Mouse (Mus musculus): Measurements from ENCODE around the gene Fchsd2. TPM values are rescaled to one million over a fixed set of nuclear protein-coding genes. Genes with fewer than 3 reads are reported as not detected.

The Fchsd2 gene
- polyA plus RNA-seq, 1 experiment: 24.9 TPM

DNA sequence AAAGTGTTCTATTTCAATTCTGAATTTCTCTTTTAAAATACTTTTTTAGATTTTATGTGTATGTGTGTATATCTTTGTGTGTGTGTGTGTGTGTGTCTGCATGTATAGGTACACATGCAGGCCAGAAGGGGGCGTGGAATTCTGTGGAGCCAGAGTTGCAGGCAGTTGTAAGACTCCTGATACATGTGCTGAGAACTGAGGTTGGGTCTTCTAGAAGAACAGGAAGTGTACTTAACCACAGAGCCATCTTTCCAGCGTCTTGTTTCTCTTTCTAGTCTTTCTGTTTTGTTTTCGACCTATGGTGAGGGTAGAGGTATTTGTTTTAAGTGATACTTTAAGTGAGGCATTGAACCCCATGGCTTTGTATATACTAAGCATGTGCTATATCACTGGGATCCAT lies 20.7 kb downstream of the Fchsd2 start:
- Histone ChIP-seq H3K27me3 (ENCODE audit: control insufficient read depth, insufficient read depth, low read length, poor library complexity, severe bottlenecking) (no peaks in the 10 kb centered on the region), H3K9ac (ENCODE audit: low read depth, poor library complexity, severe bottlenecking) (no peak overlapping the region), H3K27ac (ENCODE audit: insufficient read depth, low read length) (no peak overlapping the region), H3K36me3 (ENCODE audit: control insufficient read depth, insufficient read depth, low read length, poor library complexity, severe bottlenecking) (no peaks in the 10 kb centered on the region), H3K4me3 (ENCODE audit: low read depth, low read length) (no peak overlapping the region), H3K4me1 (ENCODE audit: control insufficient read depth, insufficient read depth, low read length) (no peaks in the 10 kb centered on the region), H3K9me3 (replicated peaks; ENCODE audit: control insufficient read depth, insufficient read depth, low read length, poor library complexity, severe bottlenecking) (no peaks in the 10 kb centered on the region)
- TF ChIP-seq EP300 (IDR thresholded peaks at IDR 0.05; ENCODE audit: insufficient read depth, low read depth, low read length): no peak
- TF ChIP-seq CTCF (IDR thresholded peaks at IDR 0.05; ENCODE audit: low read depth, low read length): no peak
- no peak for TF ChIP-seq POLR2A (IDR thresholded peaks at IDR 0.05; ENCODE audit: insufficient read depth, low read length)

DNA sequence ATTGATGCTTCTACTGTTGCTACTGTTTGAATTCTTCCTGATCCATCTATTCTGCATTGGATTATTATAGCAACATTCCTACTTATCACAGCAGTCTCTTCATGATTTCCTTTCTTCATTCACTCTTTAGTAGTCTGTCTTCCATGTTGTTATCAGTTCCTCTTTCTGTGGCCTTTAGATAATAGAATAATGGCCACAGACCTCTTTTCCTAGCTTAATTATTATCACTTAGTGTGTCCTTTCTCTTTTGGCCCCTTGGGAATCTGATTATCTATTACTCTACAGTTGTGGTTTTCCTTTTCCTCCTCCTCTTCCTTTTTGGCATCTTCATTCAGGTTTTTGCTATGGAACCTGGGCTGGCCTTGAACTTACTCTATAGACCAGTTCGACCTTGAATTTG lies 21.7 kb downstream of the Fchsd2 start:
- Histone ChIP-seq H3K4me3 (ENCODE audit: low read depth, low read length) (no peak overlapping the region), H3K4me1 (ENCODE audit: control insufficient read depth, insufficient read depth, low read length) (no peaks in the 10 kb centered on the region), H3K27me3 (ENCODE audit: control insufficient read depth, insufficient read depth, low read length, poor library complexity, severe bottlenecking) (no peaks in the 10 kb centered on the region), H3K36me3 (ENCODE audit: control insufficient read depth, insufficient read depth, low read length, poor library complexity, severe bottlenecking) (no peaks in the 10 kb centered on the region), H3K9ac (ENCODE audit: low read depth, poor library complexity, severe bottlenecking) (no peak overlapping the region), H3K9me3 (replicated peaks; ENCODE audit: control insufficient read depth, insufficient read depth, low read length, poor library complexity, severe bottlenecking) (no peaks in the 10 kb centered on the region), H3K27ac (ENCODE audit: insufficient read depth, low read length) (no peak overlapping the region)
- TF ChIP-seq POLR2A (IDR thresholded peaks at IDR 0.05; ENCODE audit: insufficient read depth, low read length) (no peak), EP300 (IDR thresholded peaks at IDR 0.05; ENCODE audit: insufficient read depth, low read depth, low read length) (no peak), CTCF (IDR thresholded peaks at IDR 0.05; ENCODE audit: low read depth, low read length) (no peak)

DNA sequence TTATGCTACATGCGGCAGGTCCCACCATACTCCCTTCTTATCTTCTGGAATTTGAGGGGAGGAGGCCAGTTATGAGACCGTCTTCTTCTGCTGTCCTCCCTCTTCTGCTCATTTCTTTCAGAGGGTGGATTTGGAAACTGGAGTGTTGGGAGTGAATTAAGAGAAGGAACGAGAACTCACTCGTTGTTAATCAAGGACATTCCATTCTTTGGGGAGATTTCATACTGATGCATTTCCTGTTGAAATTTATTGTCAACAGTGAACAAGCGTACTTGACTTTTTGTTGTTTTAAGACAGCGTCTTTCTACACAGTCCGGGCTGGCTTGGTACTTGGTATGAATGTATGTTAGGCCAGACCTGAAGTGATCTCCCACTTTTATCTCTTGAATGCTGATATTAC lies 26.7 kb downstream of the Fchsd2 start:
- H3K27me3 ChIP-seq (ENCODE audit: control insufficient read depth, insufficient read depth, low read length, poor library complexity, severe bottlenecking): no peaks in the 10 kb centered on the region
- H3K9me3 ChIP-seq (replicated peaks; ENCODE audit: control insufficient read depth, insufficient read depth, low read length, poor library complexity, severe bottlenecking): no peaks in the 10 kb centered on the region
- no peak overlapping the region for H3K4me3 ChIP-seq (ENCODE audit: low read depth, low read length)
- no peak overlapping the region for H3K9ac ChIP-seq (ENCODE audit: low read depth, poor library complexity, severe bottlenecking)
- H3K27ac ChIP-seq (ENCODE audit: insufficient read depth, low read length): no peak overlapping the region
- TF ChIP-seq CTCF (IDR thresholded peaks at IDR 0.05; ENCODE audit: low read depth, low read length) (no peak), POLR2A (IDR thresholded peaks at IDR 0.05; ENCODE audit: insufficient read depth, low read length) (no peak), EP300 (IDR thresholded peaks at IDR 0.05; ENCODE audit: insufficient read depth, low read depth, low read length) (no peak)
- no peaks in the 10 kb centered on the region for H3K4me1 ChIP-seq (ENCODE audit: control insufficient read depth, insufficient read depth, low read length)
- H3K36me3 ChIP-seq (ENCODE audit: control insufficient read depth, insufficient read depth, low read length, poor library complexity, severe bottlenecking): no peaks in the 10 kb centered on the region

DNA sequence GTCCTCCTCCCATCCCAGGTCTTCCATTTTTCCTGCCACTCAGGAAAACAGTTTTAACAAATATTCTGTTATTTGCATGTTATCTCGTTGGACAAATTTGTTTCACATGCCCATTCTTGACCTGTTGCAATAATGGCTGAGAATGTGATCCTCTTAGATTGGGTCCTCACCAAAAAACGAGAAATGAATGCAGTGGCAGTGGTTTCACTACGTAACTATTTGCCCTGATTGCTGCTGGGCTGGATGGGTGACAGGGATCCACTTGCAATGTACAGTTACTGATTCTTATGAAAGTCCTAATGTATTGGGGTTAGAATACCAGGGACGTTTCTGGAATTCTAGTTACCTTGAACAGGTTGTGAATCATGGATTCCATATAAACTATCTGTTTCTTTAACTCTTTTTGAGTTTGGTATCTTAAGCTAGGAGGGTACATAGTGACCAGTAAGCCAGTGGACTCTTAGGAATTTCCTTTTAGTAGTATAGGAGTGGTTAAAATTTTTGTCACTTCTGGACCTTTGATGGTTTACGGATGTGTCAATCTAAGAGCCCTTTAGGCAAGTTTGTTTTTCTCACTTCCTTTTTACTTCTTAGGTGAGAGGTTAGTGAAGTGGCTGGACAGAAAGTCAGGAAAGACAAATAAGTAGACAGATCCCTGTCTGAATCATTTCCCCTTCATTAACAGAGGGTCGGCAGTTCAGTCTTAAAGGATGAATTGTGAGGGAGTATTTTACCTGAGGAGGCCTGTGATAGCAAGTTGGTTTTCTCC lies 31.1 kb downstream of the Fchsd2 start:
- no peak overlapping the region for H3K4me3 ChIP-seq (ENCODE audit: low read depth, low read length)
- H3K27me3 ChIP-seq (ENCODE audit: control insufficient read depth, insufficient read depth, low read length, poor library complexity, severe bottlenecking): no peaks in the 10 kb centered on the region
- no peaks in the 10 kb centered on the region for H3K4me1 ChIP-seq (ENCODE audit: control insufficient read depth, insufficient read depth, low read length)
- TF ChIP-seq POLR2A (IDR thresholded peaks at IDR 0.05; ENCODE audit: insufficient read depth, low read length) (no peak), CTCF (IDR thresholded peaks at IDR 0.05; ENCODE audit: low read depth, low read length) (no peak), EP300 (IDR thresholded peaks at IDR 0.05; ENCODE audit: insufficient read depth, low read depth, low read length) (no peak)
- no peaks in the 10 kb centered on the region for H3K36me3 ChIP-seq (ENCODE audit: control insufficient read depth, insufficient read depth, low read length, poor library complexity, severe bottlenecking)
- H3K27ac ChIP-seq (ENCODE audit: insufficient read depth, low read length): no peak overlapping the region
- no peak overlapping the region for H3K9ac ChIP-seq (ENCODE audit: low read depth, poor library complexity, severe bottlenecking)
- H3K9me3 ChIP-seq (replicated peaks; ENCODE audit: control insufficient read depth, insufficient read depth, low read length, poor library complexity, severe bottlenecking): no peaks in the 10 kb centered on the region

DNA sequence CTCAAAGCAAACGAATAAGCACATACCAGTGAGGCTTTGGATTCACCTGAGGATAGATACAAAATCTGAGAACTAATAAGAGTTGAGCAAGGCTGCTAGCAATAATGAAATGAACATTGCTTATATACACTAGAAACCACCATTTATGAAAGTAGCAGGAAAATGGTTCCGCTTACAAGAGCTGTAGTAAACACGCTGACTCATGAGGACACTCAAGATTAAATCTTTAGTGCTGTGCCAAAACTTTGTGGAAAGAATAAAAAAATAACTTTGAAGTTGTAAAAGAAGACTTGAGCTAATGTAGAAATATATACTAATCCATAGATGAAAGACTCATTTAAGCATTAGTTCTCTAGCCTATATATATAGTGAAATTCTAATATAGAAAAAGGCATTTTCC lies 35.1 kb downstream of the Fchsd2 start:
- H3K9me3 ChIP-seq (replicated peaks; ENCODE audit: control insufficient read depth, insufficient read depth, low read length, poor library complexity, severe bottlenecking): no peaks in the 10 kb centered on the region
- no peaks in the 10 kb centered on the region for H3K27me3 ChIP-seq (ENCODE audit: control insufficient read depth, insufficient read depth, low read length, poor library complexity, severe bottlenecking)
- no peak overlapping the region for H3K9ac ChIP-seq (ENCODE audit: low read depth, poor library complexity, severe bottlenecking)
- H3K4me1 ChIP-seq (ENCODE audit: control insufficient read depth, insufficient read depth, low read length): no peaks in the 10 kb centered on the region
- no peak overlapping the region for H3K27ac ChIP-seq (ENCODE audit: insufficient read depth, low read length)
- H3K36me3 ChIP-seq (ENCODE audit: control insufficient read depth, insufficient read depth, low read length, poor library complexity, severe bottlenecking): no peaks in the 10 kb centered on the region
- no peak overlapping the region for H3K4me3 ChIP-seq (ENCODE audit: low read depth, low read length)
- TF ChIP-seq EP300 (IDR thresholded peaks at IDR 0.05; ENCODE audit: insufficient read depth, low read depth, low read length) (no peak), CTCF (IDR thresholded peaks at IDR 0.05; ENCODE audit: low read depth, low read length) (no peak), POLR2A (IDR thresholded peaks at IDR 0.05; ENCODE audit: insufficient read depth, low read length) (no peak)

DNA sequence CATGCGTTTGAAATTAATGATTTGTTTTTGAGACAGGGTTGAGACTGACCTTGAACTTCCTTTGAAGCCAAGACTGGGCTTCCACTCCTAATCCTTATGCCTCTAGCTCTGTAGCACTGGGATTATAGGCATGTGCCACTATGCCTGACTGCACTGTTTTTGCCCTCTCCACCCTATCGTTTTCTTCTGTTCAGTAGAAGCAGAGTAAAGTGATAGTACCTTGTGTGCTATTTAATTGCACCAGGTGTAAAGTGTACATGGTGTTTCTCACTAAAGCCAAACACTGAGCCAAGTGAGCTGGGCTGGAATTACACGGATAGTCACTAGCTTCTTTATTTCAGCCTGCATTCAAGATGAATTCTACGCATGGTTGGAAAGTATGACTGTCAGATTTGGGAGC lies 35.9 kb downstream of the Fchsd2 start:
- Histone ChIP-seq H3K4me1 (ENCODE audit: control insufficient read depth, insufficient read depth, low read length) (no peaks in the 10 kb centered on the region), H3K4me3 (ENCODE audit: low read depth, low read length) (no peak overlapping the region)

More for the DNA sequence above, 35.9 kb downstream of the Fchsd2 start:
- H3K36me3 ChIP-seq (ENCODE audit: control insufficient read depth, insufficient read depth, low read length, poor library complexity, severe bottlenecking): no peaks in the 10 kb centered on the region
- H3K9ac ChIP-seq (ENCODE audit: low read depth, poor library complexity, severe bottlenecking): no peak overlapping the region
- no peak for TF ChIP-seq EP300 (IDR thresholded peaks at IDR 0.05; ENCODE audit: insufficient read depth, low read depth, low read length)
- TF ChIP-seq CTCF (IDR thresholded peaks at IDR 0.05; ENCODE audit: low read depth, low read length): no peak
- no peak for TF ChIP-seq POLR2A (IDR thresholded peaks at IDR 0.05; ENCODE audit: insufficient read depth, low read length)
- no peaks in the 10 kb centered on the region for H3K9me3 ChIP-seq (replicated peaks; ENCODE audit: control insufficient read depth, insufficient read depth, low read length, poor library complexity, severe bottlenecking)
- no peaks in the 10 kb centered on the region for H3K27me3 ChIP-seq (ENCODE audit: control insufficient read depth, insufficient read depth, low read length, poor library complexity, severe bottlenecking)
- no peak overlapping the region for H3K27ac ChIP-seq (ENCODE audit: insufficient read depth, low read length)
